Mouse (Mus musculus) kidney, adult 9 months (tissue): ENCODE measurements at regions not wholly inside any gene's neighbourhood (a gene's known extent, or its start where the extent isn't known, plus 50 kb on each side); places are given as distances from the start of the nearest gene placed in this dataset.

Experiments used
- DNase-seq: peaks from one replicate; pipeline ENCODE4 v3.0.0; 2022

DNA sequence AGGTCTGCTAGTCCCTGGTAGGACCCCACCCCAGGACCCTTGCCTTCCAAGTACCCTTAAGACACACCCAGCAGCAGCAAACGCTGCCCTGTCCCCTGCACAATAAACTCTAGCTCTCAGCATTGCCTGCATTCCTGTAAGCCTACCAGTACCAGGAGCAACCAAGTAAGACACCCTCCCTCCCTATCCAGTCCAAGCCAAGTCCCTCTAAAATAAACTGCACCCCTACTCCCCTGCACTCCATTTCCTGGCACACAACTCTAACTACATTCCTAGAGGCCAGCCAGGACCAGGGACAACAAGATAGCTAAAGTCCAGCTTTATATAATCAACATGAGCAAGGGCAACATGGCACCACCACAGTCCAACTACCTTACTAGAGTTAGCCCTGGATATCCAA lies 103.5 kb downstream of the Ids start:
- DNase-seq = no peak

- DNase-seq = no peak
Observed at GRCm38 (mm10) chrX:70216011-70216410, 148.9 kb downstream of the Ids start.

DNA sequence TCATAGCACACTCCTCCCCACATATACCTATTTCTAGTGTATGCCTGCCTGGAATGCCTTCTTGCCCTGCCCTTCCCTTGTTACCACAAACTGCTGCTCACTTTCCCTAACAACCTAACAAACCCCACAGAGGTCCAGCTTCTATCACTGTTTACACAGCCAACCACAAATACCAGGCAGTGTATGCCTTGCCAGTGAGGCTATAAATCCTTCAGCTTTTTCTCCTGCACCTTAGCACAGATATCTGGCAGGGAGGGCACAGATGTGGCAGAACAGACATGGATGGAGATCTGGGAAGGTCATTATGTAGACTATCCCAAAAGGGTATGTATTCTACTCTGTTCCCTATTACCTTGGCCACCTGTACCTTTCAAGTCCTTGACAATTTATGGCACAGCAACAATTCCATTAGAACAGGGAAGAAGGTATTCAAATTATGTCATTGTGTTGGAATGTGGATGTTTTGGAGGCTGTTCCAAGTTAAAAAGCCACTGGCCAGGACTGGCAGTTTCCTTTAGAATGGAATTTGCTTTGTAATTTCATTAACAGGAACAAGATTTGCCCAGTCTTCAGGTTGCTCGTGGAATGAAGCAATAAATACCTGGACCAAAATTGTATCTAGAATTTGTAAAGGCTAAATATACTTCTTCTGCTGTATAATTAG lies 180.3 kb downstream of the Ids start:
- peak; percentile 34 for DNase-seq

DNA sequence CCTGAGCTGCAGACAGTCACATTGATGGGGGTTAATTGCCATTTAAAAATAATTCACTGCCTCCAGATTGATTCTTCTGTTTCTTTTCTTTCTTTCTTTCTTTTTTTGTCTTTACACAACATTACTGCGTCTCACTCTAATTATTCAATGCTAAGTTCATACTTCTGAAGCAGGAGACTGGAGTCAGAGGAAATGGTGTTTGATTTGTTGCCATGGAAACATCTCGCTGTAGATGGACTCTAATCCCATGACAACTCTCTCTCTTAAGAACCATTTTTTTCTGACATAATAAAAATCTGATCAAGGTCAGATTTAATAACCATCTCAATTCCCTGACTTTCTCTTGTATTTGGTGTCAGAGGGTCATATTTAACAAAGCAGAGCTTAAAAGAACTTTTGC lies 195.1 kb downstream of the Ids start:
- no peak for DNase-seq

- peak; percentile 26 for DNase-seq
Observed at GRCm38 (mm10) chrX:70161011-70161410, 203.9 kb downstream of the Ids start.
